9 mouse cellular contexts compared by ENCODE assay signal in genomic region chr10:88669719-88670118, GRCm38 (mm10). TPM values are rescaled to one million over a fixed set of nuclear protein-coding genes. Genes with fewer than 3 reads are reported as not detected.
DNase-seq lines count a peak whose midpoint lies in the region; ATAC-seq and TF ChIP-seq lines count a peak whose summit lies in the region.
"Had no signal": no experiment of that assay in that cellular context is flagged by ENCODE, and none has a peak within 500 bp of the region (broad histone marks: within the 10 kb centered on the region; RNA-seq: fewer than 3 reads in every experiment).

No protein-coding gene starts in this region.

- H3K36me3 ChIP-seq in intestine, embryonic 15.5 days, result no peaks in the 10 kb centered on the region
- no peaks in the 10 kb centered on the region for H3K36me3 ChIP-seq in intestine, embryonic 16.5 days (ENCODE audit: control insufficient read depth, insufficient read depth, low read length)
- no peaks in the 10 kb centered on the region for H3K36me3 ChIP-seq in MEL (ENCODE audit: control insufficient read depth in 1 of 2, insufficient read depth in 2 of 2, low read length in 2 of 2)
- H3K36me3 ChIP-seq: hindbrain, embryonic 15.5 days had no signal

- no peaks in the 10 kb centered on the region for H3K4me1 ChIP-seq in intestine, embryonic 15.5 days (replicated peaks)
- no peaks in the 10 kb centered on the region for H3K4me1 ChIP-seq in intestine, embryonic 16.5 days (ENCODE audit: control insufficient read depth, insufficient read depth, low read length)
- H3K4me1 ChIP-seq in MEL (ENCODE audit: control insufficient read depth in 1 of 2, insufficient read depth in 2 of 2, low read length in 2 of 2), result no peaks in the 10 kb centered on the region
- H3K4me1 ChIP-seq: hindbrain, embryonic 15.5 days had no signal

- no peak for TF ChIP-seq EP300 in MEL (IDR thresholded peaks at IDR 0.05; ENCODE audit: low read depth in 1 of 2, low read length in 2 of 2)

- peak in 2 of 3 experiments; percentile 7 to 25; a peak in 2 of 6 replicates for TF ChIP-seq CTCF in MEL (IDR thresholded peaks at IDR 0.05 in 2 of 3, conservative IDR thresholded peaks at IDR 0.05 in 1 of 3; ENCODE audit: control insufficient read depth in 1 of 3, insufficient read depth in 1 of 3, low read depth in 2 of 3, low read length in 3 of 3, poor library complexity in 1 of 3, severe bottlenecking in 1 of 3)

- DNase-seq in B cell, adult 2 months, result peak; percentile 42 to 53
- no peak for DNase-seq in MEL (ENCODE audit: low read depth, low spot score)
- peak; percentile 36 to 41 for DNase-seq in kidney, postnatal 25 days
- peak; percentile 28 to 64 for DNase-seq in right cerebral cortex, postnatal 10 days (ENCODE audit: low spot score in 2 of 2)
- no peak for DNase-seq in spleen, adult 12 weeks (ENCODE audit: low spot score)

- ATAC-seq in intestine, embryonic 15.5 days, result 0 out of 2 replicates have a peak, but pooled peaks have one; percentile 45
- no peak for ATAC-seq in intestine, embryonic 16.5 days
- ATAC-seq in monocyte, adult 5-6 weeks (replicated peaks; ENCODE audit: insufficient number of reproducible peaks, low FRiP score, low TSS enrichment, poor library complexity, severe bottlenecking), result no peak

- TF ChIP-seq RAD21 in MEL (IDR thresholded peaks at IDR 0.05; ENCODE audit: low read depth, low read length), result peak; percentile 27

- H3K79me2 ChIP-seq in MEL (ENCODE audit: control insufficient read depth, insufficient read depth, low read length, poor library complexity), result no peaks in the 10 kb centered on the region

- no peak for TF ChIP-seq POLR2A in MEL (IDR thresholded peaks at IDR 0.05; ENCODE audit: control insufficient read depth in 1 of 2, insufficient read depth in 1 of 2, low read depth in 1 of 2, low read length in 2 of 2, poor library complexity in 1 of 2)

- H3K9me3 ChIP-seq in intestine, embryonic 15.5 days, result no peaks in the 10 kb centered on the region
- H3K9me3 ChIP-seq in intestine, embryonic 16.5 days (ENCODE audit: control insufficient read depth, low read length), result no peaks in the 10 kb centered on the region
- no peaks in the 10 kb centered on the region for H3K9me3 ChIP-seq in MEL (replicated peaks; ENCODE audit: insufficient read depth, low read length)
- H3K9me3 ChIP-seq: hindbrain, embryonic 15.5 days had no signal

- no peak overlapping the region for H3K4me3 ChIP-seq in intestine, embryonic 15.5 days (replicated peaks)
- no peak overlapping the region for H3K4me3 ChIP-seq in intestine, embryonic 16.5 days (ENCODE audit: low read length)
- no peak overlapping the region for H3K4me3 ChIP-seq in MEL (ENCODE audit: control insufficient read depth in 1 of 2, insufficient read depth in 1 of 2, low read depth in 2 of 2, low read length in 2 of 2)
- H3K4me3 ChIP-seq: hindbrain, embryonic 15.5 days had no signal

- H3K27me3 ChIP-seq in intestine, embryonic 15.5 days (replicated peaks), result no peaks in the 10 kb centered on the region
- no peaks in the 10 kb centered on the region for H3K27me3 ChIP-seq in intestine, embryonic 16.5 days (replicated peaks; ENCODE audit: control insufficient read depth, insufficient read depth, low read length)
- H3K27me3 ChIP-seq in MEL (ENCODE audit: control insufficient read depth in 1 of 2, insufficient read depth in 2 of 2, low read length in 2 of 2), result no peaks in the 10 kb centered on the region
- H3K27me3 ChIP-seq: hindbrain, embryonic 15.5 days had no signal

- no peak overlapping the region for H3K4me2 ChIP-seq in intestine, embryonic 15.5 days (replicated peaks)
- no peak overlapping the region for H3K4me2 ChIP-seq in intestine, embryonic 16.5 days (ENCODE audit: low read depth, low read length)
- H3K4me2 ChIP-seq: hindbrain, embryonic 15.5 days had no signal

- WGBS in intestine, embryonic 15.5 days, result 39% methylated on average over 1 of the region's 1 CpGs
- 20% methylated on average over 1 of the region's 1 CpGs for WGBS in intestine, embryonic 16.5 days

- H3K27ac ChIP-seq in intestine, embryonic 15.5 days, result no peak overlapping the region
- no peak overlapping the region for H3K27ac ChIP-seq in intestine, embryonic 16.5 days (ENCODE audit: low read length)
- no peak overlapping the region for H3K27ac ChIP-seq in MEL (ENCODE audit: control insufficient read depth, low read depth, low read length)
- H3K27ac ChIP-seq: hindbrain, embryonic 15.5 days had no signal

- H3K9ac ChIP-seq in intestine, embryonic 15.5 days, result no peak overlapping the region
- H3K9ac ChIP-seq in intestine, embryonic 16.5 days (ENCODE audit: low read depth, low read length), result no peak overlapping the region
- H3K9ac ChIP-seq in MEL (ENCODE audit: control insufficient read depth, low read depth, low read length, poor library complexity, severe bottlenecking), result no peak overlapping the region
- H3K9ac ChIP-seq: hindbrain, embryonic 15.5 days had no signal

TF ChIP-seq in MEL, 35 proteins besides CTCF, POLR2A, EP300 and RAD21:
- no peak for TF ChIP-seq BHLHE40 (IDR thresholded peaks at IDR 0.05; ENCODE audit: borderline replicate concordance, low read depth, low read length)
- no peak for TF ChIP-seq CHD1 (IDR thresholded peaks at IDR 0.05; ENCODE audit: low read depth, low read length)
- no peak for TF ChIP-seq POLR2AphosphoS2 (IDR thresholded peaks at IDR 0.05; ENCODE audit: low read length)
- no peak for TF ChIP-seq TAL1 (IDR thresholded peaks at IDR 0.05; ENCODE audit: low read length)
- no peak for TF ChIP-seq NRF1 (IDR thresholded peaks at IDR 0.05; ENCODE audit: insufficient read depth, low read depth, low read length, poor library complexity, severe bottlenecking)
- TF ChIP-seq SIN3A (IDR thresholded peaks at IDR 0.05; ENCODE audit: low read length), result no peak
- TF ChIP-seq E2F4 (IDR thresholded peaks at IDR 0.05; ENCODE audit: borderline replicate concordance, low read depth, low read length), result no peak
- TF ChIP-seq NELFE (IDR thresholded peaks at IDR 0.05; ENCODE audit: low read depth, low read length), result no peak
- TF ChIP-seq MXI1 (IDR thresholded peaks at IDR 0.05; ENCODE audit: low read depth, low read length), result no peak
- TF ChIP-seq SMC3 (IDR thresholded peaks at IDR 0.05; ENCODE audit: low read depth, low read length), result no peak; the same call in 1 of the 2 replicates
- no peak for TF ChIP-seq ELF1 (IDR thresholded peaks at IDR 0.05; ENCODE audit: low read depth, low read length)
- no peak for TF ChIP-seq MAZ (IDR thresholded peaks at IDR 0.05; ENCODE audit: low read depth, low read length)
- no peak for TF ChIP-seq ZNF384 (IDR thresholded peaks at IDR 0.05; ENCODE audit: low read depth, low read length)
- no peak for TF ChIP-seq MEF2A (IDR thresholded peaks at IDR 0.05; ENCODE audit: extremely low read depth, insufficient replicate concordance, low read depth, low read length, poor library complexity, severe bottlenecking)

RNA-seq across cellular contexts. Expression of gene Spic, which starts 15.1 kb away (rescaled TPM):
- polyA plus RNA-seq in intestine, embryonic 15.5 days (2015; fragmentation: Nextera tagmentation; extraction: Ambion mirVana), result 0.48 and 1.2 TPM in 2 replicates
- polyA plus RNA-seq in intestine, embryonic 16.5 days (2015; fragmentation: Nextera tagmentation; extraction: Ambion mirVana), result 0.56 and 2.1 TPM in 2 replicates
- not detected in 2 replicates for total RNA-seq in MEL (2012; rRNA removed)
- polyA plus RNA-seq in MEL (2012; ENCODE audit: insufficient read depth in 1 of 2, insufficient read length in 2 of 2, low read depth in 1 of 2, low replicate concordance in 2 of 2, missing spikeins in 1 of 2), result not detected
- total RNA-seq in monocyte, adult 5-6 weeks (2017), result 5.6 to 16.1 TPM (median 15.2 TPM) in 3 replicates
- polyA plus RNA-seq: hindbrain, embryonic 15.5 days had no signal

Comparison
In these comparisons a context has a peak if more than half of its experiments do, and no peak if none do; other contexts are left out.
1. DNase-seq: peak in B cell, adult 2 months (2 of 2), kidney, postnatal 25 days (2 of 2) and right cerebral cortex, postnatal 10 days (2 of 2); none in MEL (single experiment) and spleen, adult 12 weeks (single experiment).